Mouse (Mus musculus): ENCODE measurements around the gene Rarb. TPM values are rescaled to one million over a fixed set of nuclear protein-coding genes. Genes with fewer than 3 reads are reported as not detected.
A peak's percentile ranks its signal among the peaks of the same experiment; 100 is the strongest.

Gene Rarb
- polyA plus RNA-seq, 1 experiment from 2014 or later: 6.1 TPM

DNA sequence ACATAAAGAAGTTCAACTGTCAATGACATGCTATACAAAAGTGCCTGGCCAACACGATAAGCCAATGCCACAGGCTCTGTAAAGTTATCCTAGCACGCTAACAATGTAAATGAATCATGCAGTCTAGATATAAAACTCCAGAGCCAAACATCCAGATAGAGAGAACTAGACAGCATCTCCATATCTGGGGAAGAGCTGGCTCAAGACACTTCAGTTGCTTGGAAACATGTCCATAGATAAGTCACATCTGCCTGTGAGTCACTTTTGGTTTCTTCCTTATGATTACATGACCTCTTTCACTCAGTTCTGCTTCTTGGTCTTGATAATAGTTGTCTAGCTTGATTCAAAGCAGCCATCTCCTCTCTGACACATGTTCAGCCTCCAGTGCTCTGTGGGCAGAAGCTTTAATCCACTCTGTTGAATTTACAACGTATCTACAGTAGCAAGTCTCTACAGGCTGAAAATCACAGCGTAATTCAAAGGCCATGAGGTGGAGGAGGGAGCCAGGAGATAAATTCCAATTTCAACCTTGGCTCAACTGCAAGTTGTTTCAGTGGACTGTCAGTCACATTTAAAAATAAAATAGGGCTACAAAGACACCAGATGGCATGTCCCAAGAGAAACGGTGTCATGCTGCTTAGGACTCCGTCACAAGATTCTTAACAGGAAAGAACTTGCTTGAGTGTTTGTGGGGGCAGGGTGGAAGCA lies 271.3 kb downstream of the Rarb start:
- H3K9me3 ChIP-seq (replicated peaks): no peaks in the 10 kb centered on the region
- no peak overlapping the region for H3K4me2 ChIP-seq
- no peak for ATAC-seq
- H3K27ac ChIP-seq: no peak overlapping the region
- H3K36me3 ChIP-seq (ENCODE audit: poor library complexity, severe bottlenecking): no peaks in the 10 kb centered on the region
- H3K4me3 ChIP-seq: no peak overlapping the region
- no peak overlapping the region for H3K9ac ChIP-seq
- H3K4me1 ChIP-seq: no peaks in the 10 kb centered on the region
- 87% methylated on average over 6 of the region's 6 CpGs for WGBS
- H3K27me3 ChIP-seq: no peaks in the 10 kb centered on the region

DNA sequence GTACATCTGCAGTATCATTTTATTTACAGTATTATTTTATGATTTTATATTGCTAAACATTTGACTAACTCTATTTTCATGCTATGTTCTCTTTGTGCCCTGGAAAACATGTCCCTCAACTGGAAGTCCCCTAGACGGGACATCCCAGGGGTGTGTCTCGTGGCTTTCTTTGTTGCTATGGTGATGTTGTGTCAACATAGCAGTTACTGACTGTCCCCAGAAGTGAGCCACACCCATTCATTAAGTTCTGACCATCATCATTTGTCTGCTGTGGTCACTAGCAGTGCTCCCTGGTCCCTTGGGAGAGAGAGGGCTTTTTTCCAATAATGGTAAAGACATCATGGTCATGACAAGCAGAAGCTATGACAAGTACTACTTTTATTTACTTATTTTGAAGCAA lies 274.0 kb downstream of the Rarb start:
- ATAC-seq: no peak
- 73% methylated on average over 2 of the region's 2 CpGs for WGBS

DNA sequence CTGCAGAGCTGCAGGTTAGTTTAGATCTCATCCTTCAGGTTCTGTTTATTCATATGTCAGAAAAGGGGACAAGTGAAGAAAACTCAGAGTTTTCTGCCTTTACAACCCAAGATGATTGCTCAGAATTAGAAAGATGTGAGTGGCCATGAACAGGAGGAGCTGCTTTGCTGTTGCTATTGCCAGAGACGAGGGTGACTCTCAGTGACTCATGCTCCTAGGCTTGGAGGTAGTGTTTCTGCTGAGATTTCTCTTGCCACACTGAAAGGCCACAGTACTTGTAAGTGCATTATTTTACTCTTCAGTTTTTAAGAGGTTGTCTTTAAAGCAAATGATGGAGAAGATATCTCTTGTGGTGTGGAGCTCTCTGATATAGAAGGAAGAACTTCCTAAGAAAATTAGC lies 277.3 kb downstream of the Rarb start:
- Histone ChIP-seq H3K4me2 (no peak overlapping the region), H3K27me3 (no peaks in the 10 kb centered on the region), H3K9me3 (replicated peaks) (no peaks in the 10 kb centered on the region), H3K4me1 (no peaks in the 10 kb centered on the region), H3K36me3 (ENCODE audit: poor library complexity, severe bottlenecking) (no peaks in the 10 kb centered on the region), H3K27ac (no peak overlapping the region), H3K9ac (no peak overlapping the region), H3K4me3 (no peak overlapping the region)
- 75% methylated on average over 1 of the region's 1 CpGs for WGBS
- no peak for ATAC-seq

More for the DNA sequence above, 274.0 kb downstream of the Rarb start:
- no peak overlapping the region for H3K4me2 ChIP-seq
- no peak overlapping the region for H3K4me3 ChIP-seq
- no peaks in the 10 kb centered on the region for H3K36me3 ChIP-seq (ENCODE audit: poor library complexity, severe bottlenecking)
- no peaks in the 10 kb centered on the region for H3K27me3 ChIP-seq
- H3K27ac ChIP-seq: no peak overlapping the region
- H3K9ac ChIP-seq: no peak overlapping the region
- H3K4me1 ChIP-seq: no peaks in the 10 kb centered on the region
- no peaks in the 10 kb centered on the region for H3K9me3 ChIP-seq (replicated peaks)

DNA sequence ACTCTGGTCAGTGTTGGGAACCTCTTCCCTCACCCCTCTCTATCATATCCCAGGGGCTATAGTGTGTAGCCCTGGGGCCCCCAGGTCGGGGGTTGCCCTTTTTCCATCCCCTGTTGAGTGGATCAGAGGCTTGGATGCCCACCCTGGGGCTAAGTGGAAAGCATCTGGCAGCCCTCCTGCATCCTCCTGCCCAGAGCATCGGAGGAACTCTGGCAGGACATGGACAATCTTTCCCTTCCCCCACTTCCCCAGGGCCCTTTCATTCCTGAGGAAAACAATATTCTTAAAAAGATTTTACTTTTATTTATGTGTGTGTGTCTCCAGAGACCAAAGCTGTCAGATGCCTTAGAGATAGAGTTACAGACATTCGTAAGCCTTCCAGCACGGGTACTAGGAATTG lies 281.5 kb downstream of the Rarb start:
- Histone ChIP-seq H3K36me3 (ENCODE audit: poor library complexity, severe bottlenecking) (no peaks in the 10 kb centered on the region), H3K27ac (no peak overlapping the region), H3K4me2 (no peak overlapping the region), H3K4me3 (no peak overlapping the region), H3K27me3 (no peaks in the 10 kb centered on the region), H3K9ac (no peak overlapping the region), H3K9me3 (replicated peaks) (no peaks in the 10 kb centered on the region), H3K4me1 (no peaks in the 10 kb centered on the region)
- ATAC-seq: no peak
- WGBS: 67% methylated on average over 4 of the region's 4 CpGs

GRCm38 (mm10) chr14:16528631-16529030 lies 290.3 kb downstream of the Rarb start:
- Histone ChIP-seq H3K27ac (no peak overlapping the region), H3K9me3 (replicated peaks) (no peaks in the 10 kb centered on the region), H3K27me3 (no peaks in the 10 kb centered on the region), H3K4me2 (no peak overlapping the region), H3K4me1 (0 out of 2 replicates have a peak, but pooled peaks cover 2% of the 10 kb centered on the region), H3K36me3 (ENCODE audit: poor library complexity, severe bottlenecking) (no peaks in the 10 kb centered on the region), H3K4me3 (no peak overlapping the region), H3K9ac (no peak overlapping the region)
- WGBS: 77% methylated on average over 2 of the region's 2 CpGs
- no peak for ATAC-seq

DNA sequence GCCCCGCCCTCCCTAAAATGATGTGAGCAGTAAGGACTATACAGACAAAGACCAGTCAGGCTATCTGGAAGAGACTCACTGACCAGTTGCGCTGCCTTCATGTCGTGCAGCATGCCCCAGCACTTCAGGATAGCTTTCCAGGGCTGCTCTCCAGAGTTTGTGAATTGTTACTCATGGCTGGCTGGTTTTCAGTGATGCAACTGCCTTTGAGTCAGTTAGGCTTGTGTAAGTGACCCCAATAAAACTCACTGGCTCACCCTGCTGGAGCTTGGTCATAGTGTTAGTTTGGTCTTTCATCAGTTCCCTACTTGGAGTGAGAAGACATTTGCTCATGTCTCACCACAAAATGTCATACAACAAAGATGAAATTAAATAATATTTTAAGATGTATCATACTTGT lies 292.8 kb downstream of the Rarb start:
- Histone ChIP-seq H3K4me1 (0 out of 2 replicates have a peak, but pooled peaks cover 2% of the 10 kb centered on the region), H3K36me3 (ENCODE audit: poor library complexity, severe bottlenecking) (no peaks in the 10 kb centered on the region), H3K27me3 (no peaks in the 10 kb centered on the region), H3K27ac (no peak overlapping the region), H3K9me3 (replicated peaks) (no peaks in the 10 kb centered on the region), H3K9ac (no peak overlapping the region), H3K4me2 (no peak overlapping the region), H3K4me3 (no peak overlapping the region)
- whole genome bisulfite sequencing: 84% methylated on average over 3 of the region's 3 CpGs
- no peak for ATAC-seq

GRCm38 (mm10) chr14:16525137-16525924 lies 293.6 kb downstream of the Rarb start:
- H3K27me3 ChIP-seq: no peaks in the 10 kb centered on the region
- WGBS: 71% methylated on average over 5 of the region's 5 CpGs
- no peaks in the 10 kb centered on the region for H3K9me3 ChIP-seq (replicated peaks)
- no peak overlapping the region for H3K4me3 ChIP-seq
- ATAC-seq: peak; percentile 39; the same call in 1 of the 2 replicates
- H3K36me3 ChIP-seq (ENCODE audit: poor library complexity, severe bottlenecking): no peaks in the 10 kb centered on the region
- H3K4me1 ChIP-seq: 0 out of 2 replicates have a peak, but pooled peaks cover 2% of the 10 kb centered on the region
- H3K27ac ChIP-seq: no peak overlapping the region
- H3K4me2 ChIP-seq: no peak overlapping the region
- H3K9ac ChIP-seq: no peak overlapping the region

DNA sequence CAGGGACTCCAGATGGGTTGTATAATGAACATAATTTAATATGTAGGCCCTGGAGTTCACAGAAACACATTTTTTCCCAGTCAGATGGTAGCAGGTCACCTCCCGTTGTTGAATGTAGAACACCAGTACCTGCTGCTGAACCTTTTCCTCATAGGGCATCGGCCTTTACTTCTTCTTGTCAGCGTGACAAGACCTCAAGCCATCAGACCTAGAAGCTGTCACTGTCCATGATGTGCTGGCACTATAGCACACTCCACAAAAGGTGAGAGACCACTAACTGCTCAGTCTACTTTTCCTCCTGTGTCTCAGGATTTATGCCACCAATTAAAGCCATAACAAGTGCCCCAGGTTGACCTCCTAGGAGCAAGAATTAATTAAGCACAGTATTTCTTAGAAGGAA lies 296.1 kb downstream of the Rarb start:
- Histone ChIP-seq H3K4me2 (no peak overlapping the region), H3K4me1 (peaks cover 20% of the 10 kb centered on the region; the same call in 1 of the 2 replicates), H3K27ac (no peak overlapping the region), H3K27me3 (no peaks in the 10 kb centered on the region), H3K4me3 (no peak overlapping the region), H3K36me3 (ENCODE audit: poor library complexity, severe bottlenecking) (no peaks in the 10 kb centered on the region), H3K9ac (no peak overlapping the region), H3K9me3 (replicated peaks) (no peaks in the 10 kb centered on the region)
- WGBS: 85% methylated on average over 3 of the region's 3 CpGs
- no peak for ATAC-seq

DNA sequence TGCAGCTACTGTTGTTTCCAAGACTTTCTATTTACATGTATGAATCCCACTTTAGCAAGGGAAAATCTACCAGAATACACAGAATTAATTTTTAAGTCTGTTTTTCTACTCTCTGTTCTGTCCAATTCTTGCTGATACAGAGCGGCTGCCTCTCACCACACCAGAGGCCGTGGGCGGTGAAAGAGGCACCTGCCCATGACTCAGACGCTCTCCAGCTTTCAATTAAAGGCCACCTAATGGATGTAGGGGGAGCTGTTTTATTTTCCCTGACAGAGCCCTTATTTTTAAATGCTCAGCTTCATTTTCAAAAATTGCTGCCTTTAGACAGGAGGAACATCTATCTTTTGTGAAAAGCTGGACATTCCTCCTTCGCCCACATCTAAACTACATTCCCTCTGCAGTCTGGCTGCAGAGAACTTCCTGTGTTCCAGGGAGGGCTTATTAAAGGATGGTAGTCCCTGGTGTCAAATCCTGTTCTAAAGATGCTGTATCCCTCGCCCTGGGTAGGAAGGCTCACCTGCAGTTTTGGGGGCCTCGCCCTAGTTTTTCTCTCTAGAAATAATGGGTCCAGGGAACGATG lies 299.3 kb downstream of the Rarb start:
- no peak overlapping the region for H3K4me3 ChIP-seq
- no peak overlapping the region for H3K27ac ChIP-seq
- 77% methylated on average over 8 of the region's 8 CpGs for WGBS
- no peaks in the 10 kb centered on the region for H3K36me3 ChIP-seq (ENCODE audit: poor library complexity, severe bottlenecking)
- H3K4me1 ChIP-seq: peaks cover 24% of the 10 kb centered on the region; the same call in 1 of the 2 replicates
- no peak for ATAC-seq
- H3K27me3 ChIP-seq: no peaks in the 10 kb centered on the region
- H3K9me3 ChIP-seq (replicated peaks): no peaks in the 10 kb centered on the region
- no peak overlapping the region for H3K4me2 ChIP-seq
- no peak overlapping the region for H3K9ac ChIP-seq

DNA sequence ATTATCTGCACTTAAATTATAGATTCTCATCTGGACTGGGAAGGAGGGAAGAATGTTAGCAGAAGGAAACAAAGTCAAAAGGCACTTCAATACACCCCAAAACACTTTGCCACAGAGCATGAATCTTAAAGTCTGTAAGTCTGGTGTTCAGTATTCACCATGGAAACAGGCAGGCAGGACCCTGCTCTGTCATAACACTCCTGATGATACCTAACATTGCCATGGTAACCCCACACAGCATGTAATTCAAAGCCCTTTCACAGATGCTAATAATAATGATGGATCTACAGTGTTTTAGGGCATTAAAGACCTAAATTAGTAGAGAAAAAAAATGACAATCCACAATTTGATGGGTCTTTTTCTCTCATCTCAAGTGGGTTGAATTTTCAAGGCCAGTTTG lies 301.0 kb downstream of the Rarb start:
- no peaks in the 10 kb centered on the region for H3K9me3 ChIP-seq (replicated peaks)
- H3K27me3 ChIP-seq: no peaks in the 10 kb centered on the region
- peak; percentile 92 for ATAC-seq
- no peak overlapping the region for H3K9ac ChIP-seq
- H3K36me3 ChIP-seq (ENCODE audit: poor library complexity, severe bottlenecking): no peaks in the 10 kb centered on the region
- no peak overlapping the region for H3K4me2 ChIP-seq
- no peak overlapping the region for H3K4me3 ChIP-seq
- H3K4me1 ChIP-seq: peaks cover 29% of the 10 kb centered on the region; the same call in 1 of the 2 replicates
- H3K27ac ChIP-seq: peak overlapping the region; percentile 21; the same call in 1 of the 2 replicates

DNA sequence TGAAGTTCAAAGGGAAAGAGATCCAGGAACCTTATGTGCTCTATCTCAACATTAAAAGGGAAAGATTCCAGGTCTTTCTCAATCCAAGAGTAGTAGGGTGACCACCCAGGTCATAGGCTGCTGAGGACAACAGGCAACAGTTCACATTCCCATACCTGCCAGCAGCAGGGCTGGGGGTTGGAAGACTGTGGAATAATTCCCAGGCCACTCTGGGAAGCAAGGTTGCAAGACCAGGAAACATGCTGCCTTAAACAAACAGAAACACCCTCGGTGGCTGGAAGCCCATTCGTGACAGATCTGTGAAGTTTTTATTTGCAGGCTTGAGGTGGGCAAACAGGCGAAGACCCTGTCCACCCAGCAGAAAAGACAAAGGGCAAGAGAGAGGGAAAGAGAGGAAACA lies 303.2 kb downstream of the Rarb start:
- no peak for ATAC-seq
- H3K9me3 ChIP-seq (replicated peaks): no peaks in the 10 kb centered on the region
- H3K4me1 ChIP-seq: peaks cover 29% of the 10 kb centered on the region; the same call in 1 of the 2 replicates
- H3K4me2 ChIP-seq: no peak overlapping the region
- WGBS: 84% methylated on average over 3 of the region's 3 CpGs
- no peak overlapping the region for H3K9ac ChIP-seq
- no peak overlapping the region for H3K27ac ChIP-seq
- no peak overlapping the region for H3K4me3 ChIP-seq
- H3K27me3 ChIP-seq: no peaks in the 10 kb centered on the region
- no peaks in the 10 kb centered on the region for H3K36me3 ChIP-seq (ENCODE audit: poor library complexity, severe bottlenecking)

DNA sequence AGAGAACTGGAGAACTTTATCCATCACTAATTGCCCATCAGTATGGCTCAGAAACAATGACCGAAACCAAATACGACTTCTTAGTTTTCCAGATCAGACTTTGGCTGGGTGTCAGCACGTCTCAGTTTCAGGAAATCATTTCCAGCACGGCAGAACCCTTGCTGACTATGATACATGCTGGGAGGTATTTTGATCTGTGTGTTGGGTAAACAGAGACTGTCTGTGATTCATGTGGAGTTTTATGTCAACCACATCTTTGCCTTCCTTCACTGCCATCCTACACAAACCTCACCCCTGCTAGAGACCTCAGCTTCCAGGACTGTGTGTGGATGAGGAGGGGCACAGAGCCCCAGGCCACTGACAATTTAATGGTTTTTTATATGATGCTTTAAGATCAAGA lies 308.4 kb downstream of the Rarb start:
- ATAC-seq: no peak
- no peak overlapping the region for H3K27ac ChIP-seq
- 84% methylated on average over 4 of the region's 4 CpGs for WGBS

More for the DNA sequence above, 308.4 kb downstream of the Rarb start:
- H3K9ac ChIP-seq: no peak overlapping the region
- H3K4me1 ChIP-seq: 0 out of 2 replicates have a peak, but pooled peaks cover 4% of the 10 kb centered on the region
- no peak overlapping the region for H3K4me2 ChIP-seq
- no peaks in the 10 kb centered on the region for H3K36me3 ChIP-seq (ENCODE audit: poor library complexity, severe bottlenecking)
- H3K9me3 ChIP-seq (replicated peaks): no peaks in the 10 kb centered on the region
- H3K4me3 ChIP-seq: no peak overlapping the region
- no peaks in the 10 kb centered on the region for H3K27me3 ChIP-seq
